Comparison of ENCODE assay signal across 8 mouse cellular contexts in genomic region chr7:80864831-80865230, GRCm38 (mm10). TPM values are rescaled to one million over a fixed set of nuclear protein-coding genes. Genes with fewer than 3 reads are reported as not detected.
DNase-seq lines count a peak whose midpoint lies in the region; ATAC-seq lines count a peak whose summit lies in the region.

No protein-coding gene starts in this region.

- no peak for ATAC-seq in kidney, embryonic 15.5 days (replicated peaks; ENCODE audit: low FRiP score)
- ATAC-seq in common myeloid progenitor, adult 5-6 weeks (replicated peaks; ENCODE audit: low read depth, poor library complexity, severe bottlenecking) = peak; percentile 77
- no peak for ATAC-seq in liver, embryonic 15.5 days (ENCODE audit: insufficient read depth)
- ATAC-seq in stomach, embryonic 15.5 days (ENCODE audit: insufficient read depth, low FRiP score, low read depth) = no peak
- no peak for ATAC-seq in forebrain, embryonic 15.5 days (replicated peaks)

- no peak overlapping the region for H3K4me3 ChIP-seq in kidney, embryonic 15.5 days (replicated peaks)
- no peak overlapping the region for H3K4me3 ChIP-seq in liver, embryonic 15.5 days (replicated peaks)
- no peak overlapping the region for H3K4me3 ChIP-seq in stomach, embryonic 15.5 days (replicated peaks)
- H3K4me3 ChIP-seq in forebrain, embryonic 15.5 days = no peak overlapping the region

- H3K36me3 ChIP-seq in kidney, embryonic 15.5 days = peaks cover 63% of the 10 kb centered on the region
- 0 out of 2 replicates have a peak, but pooled peaks cover 14% of the 10 kb centered on the region for H3K36me3 ChIP-seq in liver, embryonic 15.5 days (replicated peaks)
- peaks cover 17% of the 10 kb centered on the region; the same call in 1 of the 2 replicates for H3K36me3 ChIP-seq in stomach, embryonic 15.5 days
- H3K36me3 ChIP-seq in forebrain, embryonic 15.5 days = peaks cover 43% of the 10 kb centered on the region

- H3K4me1 ChIP-seq in kidney, embryonic 15.5 days = peaks cover 52% of the 10 kb centered on the region
- peaks cover 45% of the 10 kb centered on the region for H3K4me1 ChIP-seq in liver, embryonic 15.5 days (replicated peaks)
- H3K4me1 ChIP-seq in stomach, embryonic 15.5 days = peaks cover 30% of the 10 kb centered on the region; the same call in 1 of the 2 replicates
- H3K4me1 ChIP-seq in forebrain, embryonic 15.5 days = peaks cover 48% of the 10 kb centered on the region

- no peaks in the 10 kb centered on the region for H3K27me3 ChIP-seq in kidney, embryonic 15.5 days
- H3K27me3 ChIP-seq in liver, embryonic 15.5 days = no peaks in the 10 kb centered on the region
- no peaks in the 10 kb centered on the region for H3K27me3 ChIP-seq in stomach, embryonic 15.5 days (replicated peaks)
- H3K27me3 ChIP-seq in forebrain, embryonic 15.5 days = no peaks in the 10 kb centered on the region

- H3K4me2 ChIP-seq in kidney, embryonic 15.5 days = 0 out of 2 replicates have a peak overlapping the region, but pooled peaks have one; percentile 16
- H3K4me2 ChIP-seq in liver, embryonic 15.5 days = peak overlapping the region; percentile 21
- no peak overlapping the region for H3K4me2 ChIP-seq in stomach, embryonic 15.5 days
- no peak overlapping the region for H3K4me2 ChIP-seq in forebrain, embryonic 15.5 days (replicated peaks)

- H3K9ac ChIP-seq in kidney, embryonic 15.5 days = no peak overlapping the region
- no peak overlapping the region for H3K9ac ChIP-seq in liver, embryonic 15.5 days
- H3K9ac ChIP-seq in stomach, embryonic 15.5 days = no peak overlapping the region
- H3K9ac ChIP-seq in forebrain, embryonic 15.5 days (replicated peaks) = no peak overlapping the region

- H3K9me3 ChIP-seq in kidney, embryonic 15.5 days (replicated peaks) = no peaks in the 10 kb centered on the region
- H3K9me3 ChIP-seq in liver, embryonic 15.5 days (replicated peaks) = no peaks in the 10 kb centered on the region
- no peaks in the 10 kb centered on the region for H3K9me3 ChIP-seq in stomach, embryonic 15.5 days
- H3K9me3 ChIP-seq in forebrain, embryonic 15.5 days = no peaks in the 10 kb centered on the region

- no peak for DNase-seq in kidney, adult 9 months
- no peak for DNase-seq in urinary bladder, adult 2 months (ENCODE audit: low spot score)
- DNase-seq in adrenal gland, adult 2 months = no peak

- 65% methylated on average over 8 of the region's 8 CpGs for WGBS in kidney, embryonic 15.5 days
- WGBS in liver, embryonic 15.5 days (ENCODE audit: insufficient replicate concordance) = 15% methylated on average over 8 of the region's 8 CpGs
- WGBS in stomach, embryonic 15.5 days = 71% methylated on average over 8 of the region's 8 CpGs
- WGBS in forebrain, embryonic 15.5 days = 87% methylated on average over 8 of the region's 8 CpGs

- H3K27ac ChIP-seq in kidney, embryonic 15.5 days = peak overlapping the region; percentile 75
- H3K27ac ChIP-seq in liver, embryonic 15.5 days (replicated peaks) = peak overlapping the region; percentile 64
- H3K27ac ChIP-seq in stomach, embryonic 15.5 days = peak overlapping the region; percentile 49; the same call in 1 of the 2 replicates
- H3K27ac ChIP-seq in forebrain, embryonic 15.5 days (replicated peaks) = no peak overlapping the region

RNA-seq across cellular contexts. Expression of gene Zscan2, which starts 4.1 kb away (rescaled TPM):
- 2.8 and 2.9 TPM in 2 replicates for polyA plus RNA-seq in kidney, embryonic 15.5 days (2015; fragmentation: Nextera tagmentation; extraction: Ambion mirVana)
- total RNA-seq in common myeloid progenitor, adult 5-6 weeks (2017) = 7.9 and 14.2 TPM in 2 replicates
- polyA plus RNA-seq in liver, embryonic 15.5 days (2015; fragmentation: Nextera tagmentation; extraction: Ambion mirVana) = 0.26 and 0.45 TPM in 2 replicates
- polyA plus RNA-seq in stomach, embryonic 15.5 days (2015; fragmentation: Nextera tagmentation; extraction: Ambion mirVana) = 1.6 and 2.1 TPM in 2 replicates
- 6.7 and 7.5 TPM in 2 replicates for polyA plus RNA-seq in urinary bladder, adult 2 months (2012; rRNA removed)
- 4.6 and 5.9 TPM in 2 replicates for polyA plus RNA-seq in forebrain, embryonic 15.5 days (2015; fragmentation: Nextera tagmentation; extraction: Ambion mirVana)
- total RNA-seq in adrenal gland, adult 2 months (2021) = 1 to 10 TPM; 4.6 to 6.6 TPM
- 4.0 and 4.4 TPM in 2 replicates for polyA plus RNA-seq in adrenal gland, adult 2 months (2012; rRNA removed)

RNA-seq across cellular contexts. Expression of gene Wdr73, which starts 36.2 kb away (rescaled TPM):
- polyA plus RNA-seq in kidney, embryonic 15.5 days (2015; fragmentation: Nextera tagmentation; extraction: Ambion mirVana) = 36.7 and 37.5 TPM in 2 replicates
- 31.7 and 79.8 TPM in 2 replicates for total RNA-seq in common myeloid progenitor, adult 5-6 weeks (2017)
- 13.2 and 13.7 TPM in 2 replicates for polyA plus RNA-seq in liver, embryonic 15.5 days (2015; fragmentation: Nextera tagmentation; extraction: Ambion mirVana)
- 33.2 and 33.7 TPM in 2 replicates for polyA plus RNA-seq in stomach, embryonic 15.5 days (2015; fragmentation: Nextera tagmentation; extraction: Ambion mirVana)
- 16.7 and 19.2 TPM in 2 replicates for polyA plus RNA-seq in urinary bladder, adult 2 months (2012; rRNA removed)
- 43.2 and 43.9 TPM in 2 replicates for polyA plus RNA-seq in forebrain, embryonic 15.5 days (2015; fragmentation: Nextera tagmentation; extraction: Ambion mirVana)
- 10 to 100 TPM in 1 of 2 experiments, 1 to 10 TPM in 1; 9.5 to 24.4 TPM for total RNA-seq in adrenal gland, adult 2 months (2021)
- polyA plus RNA-seq in adrenal gland, adult 2 months (2012; rRNA removed) = 9.5 and 15.8 TPM in 2 replicates

RNA-seq across cellular contexts. Expression of gene Iqgap1, which starts 39.1 kb away (rescaled TPM):
- polyA plus RNA-seq in kidney, embryonic 15.5 days (2015; fragmentation: Nextera tagmentation; extraction: Ambion mirVana) = 95.2 and 95.3 TPM in 2 replicates
- total RNA-seq in common myeloid progenitor, adult 5-6 weeks (2017) = 84.8 and 101 TPM in 2 replicates
- polyA plus RNA-seq in liver, embryonic 15.5 days (2015; fragmentation: Nextera tagmentation; extraction: Ambion mirVana) = 14.4 and 15.5 TPM in 2 replicates
- polyA plus RNA-seq in stomach, embryonic 15.5 days (2015; fragmentation: Nextera tagmentation; extraction: Ambion mirVana) = 84.2 TPM in 2 replicates
- 51.7 and 64.7 TPM in 2 replicates for polyA plus RNA-seq in urinary bladder, adult 2 months (2012; rRNA removed)
- 21.7 and 23.3 TPM in 2 replicates for polyA plus RNA-seq in forebrain, embryonic 15.5 days (2015; fragmentation: Nextera tagmentation; extraction: Ambion mirVana)
- total RNA-seq in adrenal gland, adult 2 months (2021) = 10 to 100 TPM; 84.8 to 88.4 TPM
- polyA plus RNA-seq in adrenal gland, adult 2 months (2012; rRNA removed) = 15.7 and 19.1 TPM in 2 replicates

RNA-seq across cellular contexts. Expression of gene Nmb, which starts 40.0 kb away (rescaled TPM):
- 8.2 and 10.0 TPM in 2 replicates for polyA plus RNA-seq in kidney, embryonic 15.5 days (2015; fragmentation: Nextera tagmentation; extraction: Ambion mirVana)
- not detected in 2 replicates for total RNA-seq in common myeloid progenitor, adult 5-6 weeks (2017)
- 0.93 and 1.3 TPM in 2 replicates for polyA plus RNA-seq in liver, embryonic 15.5 days (2015; fragmentation: Nextera tagmentation; extraction: Ambion mirVana)
- 5.1 TPM in 2 replicates for polyA plus RNA-seq in stomach, embryonic 15.5 days (2015; fragmentation: Nextera tagmentation; extraction: Ambion mirVana)
- polyA plus RNA-seq in urinary bladder, adult 2 months (2012; rRNA removed) = 4.2 and 5.5 TPM in 2 replicates
- polyA plus RNA-seq in forebrain, embryonic 15.5 days (2015; fragmentation: Nextera tagmentation; extraction: Ambion mirVana) = 7.1 TPM in 2 replicates
- total RNA-seq in adrenal gland, adult 2 months (2021) = 1 to 10 TPM; 1.4 to 3.7 TPM
- 4.8 and 6.5 TPM in 2 replicates for polyA plus RNA-seq in adrenal gland, adult 2 months (2012; rRNA removed)

Comparison
In these comparisons a context has a peak if more than half of its experiments do, and no peak if none do; other contexts are left out.
1. H3K4me2 ChIP-seq: peak in kidney, embryonic 15.5 days (single experiment) and liver, embryonic 15.5 days (single experiment); none in stomach, embryonic 15.5 days (single experiment) and forebrain, embryonic 15.5 days (single experiment).